Mouse (Mus musculus): ENCODE results near the gene Etv4. TPM values are rescaled to one million over a fixed set of nuclear protein-coding genes. Genes with fewer than 3 reads are reported as not detected.
A peak's percentile ranks its signal among the peaks of the same experiment; 100 is the strongest.

The Etv4 gene
- polyA plus RNA-seq, 1 experiment from 2014 or later, result 12.5 TPM

DNA sequence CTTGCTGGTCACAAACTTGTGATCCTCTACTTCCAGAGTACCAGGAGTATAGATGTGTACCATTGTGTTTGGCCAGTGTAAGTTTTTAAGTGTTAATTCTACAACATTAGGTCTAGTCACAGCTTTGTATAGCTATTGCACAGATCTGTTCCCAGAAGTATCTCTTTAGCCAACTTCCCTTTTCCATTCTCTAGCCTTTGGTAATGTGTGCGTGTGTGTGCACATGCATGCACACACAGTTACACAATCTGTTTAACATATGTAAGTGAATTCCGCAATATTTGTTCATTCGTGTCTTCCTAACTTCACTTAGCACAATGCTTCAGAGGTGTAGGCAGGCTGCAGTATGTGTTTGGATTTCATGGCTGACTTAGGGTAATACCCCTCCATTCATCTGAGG is 25.6 kb downstream of the Etv4 start:
- no peak overlapping the region for H3K27ac ChIP-seq
- H3K4me1 ChIP-seq, result peaks cover 17% of the 10 kb centered on the region; the same call in 1 of the 2 replicates
- no peak overlapping the region for H3K9ac ChIP-seq
- peaks cover 70% of the 10 kb centered on the region for H3K36me3 ChIP-seq
- no peak overlapping the region for H3K4me2 ChIP-seq
- H3K4me3 ChIP-seq, result no peak overlapping the region
- no peaks in the 10 kb centered on the region for H3K27me3 ChIP-seq
- 93% methylated on average over 3 of the region's 3 CpGs for WGBS
- H3K9me3 ChIP-seq, result no peaks in the 10 kb centered on the region
- ATAC-seq (ENCODE audit: borderline replicate concordance, extremely low read depth, low FRiP score, low TSS enrichment), result no peak

DNA sequence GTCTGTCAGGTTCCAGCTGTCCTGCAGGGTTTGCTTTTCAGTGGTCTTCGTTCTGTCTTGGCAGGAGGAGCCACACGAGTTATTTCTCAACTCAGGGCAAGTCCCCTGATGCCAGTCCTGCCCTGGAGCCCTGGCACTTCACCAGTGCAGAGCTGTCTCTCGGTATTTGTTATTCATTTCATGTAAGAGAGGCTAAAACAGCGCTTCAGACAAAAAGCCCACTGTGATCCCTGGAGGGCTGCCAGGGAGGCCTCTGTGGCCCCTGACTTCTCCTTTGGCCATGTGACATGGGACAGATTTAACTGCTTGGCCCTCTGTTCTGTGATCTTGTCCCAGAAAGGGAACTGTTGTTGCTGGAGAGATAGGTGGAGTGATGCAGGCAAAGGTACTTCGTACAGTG is 26.7 kb downstream of the Etv4 start:
- ATAC-seq (ENCODE audit: borderline replicate concordance, extremely low read depth, low FRiP score, low TSS enrichment), result no peak
- Histone ChIP-seq H3K9me3 (no peaks in the 10 kb centered on the region), H3K4me1 (peaks cover 17% of the 10 kb centered on the region; the same call in 1 of the 2 replicates), H3K27ac (peak overlapping the region; percentile 71; the same call in 1 of the 2 replicates), H3K9ac (no peak overlapping the region), H3K4me2 (no peak overlapping the region), H3K36me3 (peaks cover 73% of the 10 kb centered on the region), H3K4me3 (no peak overlapping the region), H3K27me3 (no peaks in the 10 kb centered on the region)
- 59% methylated on average over 5 of the region's 5 CpGs for WGBS

DNA sequence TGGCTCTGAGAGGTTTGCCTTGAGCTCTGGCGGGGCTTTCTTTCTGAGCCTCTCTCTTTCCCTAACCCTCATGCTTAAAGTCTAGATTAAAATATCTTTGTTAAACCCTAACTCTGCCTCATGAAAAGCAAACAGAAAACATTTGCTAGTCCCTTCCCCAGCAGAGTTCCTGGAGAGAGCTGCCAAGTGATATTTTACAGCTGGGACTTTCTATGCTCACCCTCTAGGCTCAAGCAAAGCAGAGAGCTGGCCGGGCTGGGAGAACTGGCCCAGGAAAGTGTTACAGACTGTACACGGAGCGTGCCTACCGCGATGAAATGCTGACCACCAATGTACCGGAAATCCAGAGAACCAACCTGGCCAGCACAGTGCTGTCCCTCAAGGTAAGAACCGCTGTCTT is 27.8 kb downstream of the Etv4 start:
- peaks cover 80% of the 10 kb centered on the region for H3K36me3 ChIP-seq
- H3K4me3 ChIP-seq, result no peak overlapping the region
- H3K9ac ChIP-seq, result no peak overlapping the region
- no peaks in the 10 kb centered on the region for H3K27me3 ChIP-seq
- 66% methylated on average over 8 of the region's 8 CpGs for WGBS
- H3K9me3 ChIP-seq, result no peaks in the 10 kb centered on the region
- peak; percentile 84 for ATAC-seq (ENCODE audit: borderline replicate concordance, extremely low read depth, low FRiP score, low TSS enrichment)
- peak overlapping the region; percentile 71 for H3K27ac ChIP-seq
- peaks cover 17% of the 10 kb centered on the region; the same call in 1 of the 2 replicates for H3K4me1 ChIP-seq
- no peak overlapping the region for H3K4me2 ChIP-seq

DNA sequence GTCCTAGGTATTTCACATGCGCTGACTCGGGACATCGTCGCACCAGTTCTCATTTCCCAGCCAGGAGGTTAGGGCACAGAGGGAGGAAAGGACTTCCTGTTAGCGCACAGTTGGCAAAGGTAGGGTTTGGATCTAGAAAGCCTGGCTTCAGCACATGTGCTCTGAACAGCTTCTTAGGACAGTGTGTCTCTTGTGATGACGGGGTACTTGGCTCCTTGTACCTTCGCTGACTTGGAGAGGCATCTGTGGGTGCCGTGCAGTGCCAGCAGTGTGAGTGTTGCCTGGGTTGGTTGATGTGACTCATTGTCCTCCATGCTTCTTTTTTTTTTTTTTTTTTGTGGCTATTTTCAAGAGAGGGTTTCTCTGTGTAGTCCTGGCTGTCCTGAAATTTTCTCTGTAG is 28.6 kb downstream of the Etv4 start:
- no peaks in the 10 kb centered on the region for H3K27me3 ChIP-seq
- H3K9ac ChIP-seq, result no peak overlapping the region
- H3K27ac ChIP-seq, result peak overlapping the region; percentile 71
- peaks cover 17% of the 10 kb centered on the region; the same call in 1 of the 2 replicates for H3K4me1 ChIP-seq
- H3K36me3 ChIP-seq, result peaks cover 81% of the 10 kb centered on the region
- no peak for ATAC-seq (ENCODE audit: borderline replicate concordance, extremely low read depth, low FRiP score, low TSS enrichment)
- 91% methylated on average over 8 of the region's 8 CpGs for WGBS
- no peak overlapping the region for H3K4me2 ChIP-seq
- H3K4me3 ChIP-seq, result no peak overlapping the region
- no peaks in the 10 kb centered on the region for H3K9me3 ChIP-seq

DNA sequence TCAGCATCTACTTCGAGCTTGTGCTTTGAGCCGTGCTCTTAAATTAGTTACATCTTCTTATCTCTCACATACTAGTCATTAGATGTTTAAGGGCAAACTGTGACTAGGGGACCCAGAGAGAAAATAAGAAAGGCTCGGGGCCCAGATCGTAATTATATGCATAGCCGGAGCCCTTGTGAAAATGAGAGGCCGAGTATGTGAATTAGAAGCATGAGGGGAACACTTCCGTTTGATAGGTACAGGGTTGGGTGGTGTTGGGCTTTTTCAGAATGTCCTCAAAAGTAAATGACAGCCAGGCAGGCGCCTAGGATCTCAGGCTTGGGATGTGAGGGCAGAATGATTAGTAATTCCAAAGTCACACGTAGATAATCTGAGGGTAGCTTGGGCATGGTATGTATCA is 51.6 kb downstream of the Etv4 start:
- peak overlapping the region; percentile 73 for H3K9ac ChIP-seq
- no peaks in the 10 kb centered on the region for H3K9me3 ChIP-seq
- H3K36me3 ChIP-seq, result peaks cover 33% of the 10 kb centered on the region
- H3K4me1 ChIP-seq, result peaks cover 9% of the 10 kb centered on the region
- H3K4me3 ChIP-seq, result peak overlapping the region; percentile 82
- WGBS, result 23% methylated on average over 9 of the region's 9 CpGs
- H3K27ac ChIP-seq, result no peak overlapping the region
- peak overlapping the region; percentile 63 for H3K4me2 ChIP-seq
- no peak for ATAC-seq (ENCODE audit: borderline replicate concordance, extremely low read depth, low FRiP score, low TSS enrichment)
- no peaks in the 10 kb centered on the region for H3K27me3 ChIP-seq

DNA sequence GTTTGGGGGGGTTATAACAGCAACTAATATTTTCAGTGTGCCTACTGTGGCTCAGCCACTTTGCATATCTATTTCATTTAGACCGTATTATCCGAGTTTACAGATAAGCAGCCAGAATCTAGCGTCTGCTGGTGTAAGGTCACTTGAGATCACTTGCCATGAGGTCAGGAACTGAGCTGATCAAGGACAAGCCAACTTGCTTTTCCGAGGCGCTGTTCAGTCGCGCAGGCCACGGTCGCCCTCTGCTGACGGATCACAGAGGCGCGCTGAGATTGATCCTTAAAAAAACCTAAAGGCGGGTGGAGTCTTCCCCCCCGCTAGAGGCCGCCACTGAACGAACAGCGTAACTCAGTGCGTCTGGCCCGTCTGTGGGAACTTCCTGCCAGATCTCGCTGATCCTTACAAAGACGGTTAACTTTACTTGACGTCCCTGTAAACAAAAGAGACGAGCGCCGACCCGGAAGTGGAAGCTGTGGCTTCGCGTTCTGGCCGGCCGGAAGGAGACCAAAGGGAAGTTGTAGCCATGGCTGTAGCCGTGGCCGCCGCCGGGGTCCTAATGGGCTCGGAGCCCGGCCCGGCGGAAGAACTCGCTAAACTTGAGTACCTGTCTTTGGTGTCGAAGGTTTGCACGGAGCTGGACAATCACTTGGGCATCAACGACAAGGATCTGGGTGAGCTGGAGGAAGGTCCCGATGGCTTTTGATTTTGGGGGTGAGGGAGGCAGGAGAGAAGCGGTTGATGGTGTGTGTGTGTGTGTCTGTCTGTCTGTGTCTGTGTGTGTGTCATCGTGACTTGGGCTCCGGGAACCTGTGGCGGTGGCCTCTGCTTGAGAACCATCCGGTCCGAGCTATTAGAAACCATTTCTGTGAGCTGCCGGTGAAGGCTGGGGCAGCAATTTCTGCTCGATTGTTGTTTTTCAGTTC is 52.4 kb downstream of the Etv4 start, which contains the start of gene Dhx8:
Dhx8 (plus strand) TSS at position 402 of the 923 bp plus-strand sequence.
- Histone ChIP-seq H3K27me3 (no peaks in the 10 kb centered on the region), H3K27ac (peak within 1 kb of the TSS; percentile 53), H3K9ac (peak within 1 kb of the TSS; percentile 73), H3K9me3 (no peaks in the 10 kb centered on the region), H3K36me3 (peaks cover 26% of the 10 kb centered on the region), H3K4me1 (peaks cover 9% of the 10 kb centered on the region), H3K4me2 (peak within 1 kb of the TSS; percentile 63), H3K4me3 (peak within 1 kb of the TSS; percentile 82)
- WGBS, result under 1% methylated on average over 51 of the region's 51 CpGs
- ATAC-seq (ENCODE audit: borderline replicate concordance, extremely low read depth, low FRiP score, low TSS enrichment), result peak; percentile 97

DNA sequence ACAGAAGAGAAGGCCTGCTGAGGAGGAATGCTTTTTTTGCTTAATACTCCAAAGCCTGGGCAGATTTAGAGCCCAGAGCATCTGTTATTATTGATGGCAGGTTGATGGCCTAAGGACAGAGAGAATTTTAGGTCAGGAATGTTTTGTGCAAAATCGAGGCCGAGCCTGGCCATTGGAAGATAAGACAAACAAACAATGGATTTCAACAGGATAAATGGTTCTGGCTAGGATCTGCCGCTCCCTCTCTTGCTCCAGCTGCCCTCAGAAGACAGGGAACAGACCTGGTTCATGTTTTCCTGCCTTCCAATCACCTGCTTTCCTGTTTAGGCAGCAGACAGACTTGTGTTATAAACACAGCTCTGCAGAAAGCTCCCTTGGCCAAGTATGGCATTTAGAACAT is 55.9 kb downstream of the Etv4 start:
- Histone ChIP-seq H3K27me3 (no peaks in the 10 kb centered on the region), H3K27ac (no peak overlapping the region)
- 11% methylated on average over 3 of the region's 3 CpGs for WGBS

DNA sequence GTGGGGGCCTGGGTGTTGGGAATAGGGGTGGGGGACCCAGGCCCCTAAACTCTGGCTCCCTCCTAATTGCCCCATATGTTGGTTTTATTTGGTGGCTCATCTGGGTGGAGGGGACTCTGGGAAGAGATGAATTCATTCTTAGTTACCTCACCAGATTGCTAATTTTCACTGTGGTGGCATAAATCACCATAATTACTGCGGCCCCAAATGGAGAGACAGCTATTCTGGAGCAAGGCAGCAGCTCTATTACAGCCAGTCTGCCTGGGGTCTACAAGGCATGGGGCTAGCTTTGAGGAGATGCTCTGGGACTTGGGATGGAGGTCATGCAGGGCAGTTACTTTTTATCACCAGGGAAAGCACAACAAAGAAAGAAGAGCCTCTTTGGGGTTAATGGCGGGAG is 58.4 kb downstream of the Etv4 start:
- no peak overlapping the region for H3K9ac ChIP-seq
- H3K4me2 ChIP-seq, result no peak overlapping the region
- H3K4me3 ChIP-seq, result no peak overlapping the region
- no peaks in the 10 kb centered on the region for H3K36me3 ChIP-seq
- no peak overlapping the region for H3K27ac ChIP-seq
- ATAC-seq (ENCODE audit: borderline replicate concordance, extremely low read depth, low FRiP score, low TSS enrichment), result no peak
- 44% methylated on average over 2 of the region's 2 CpGs for WGBS
- no peaks in the 10 kb centered on the region for H3K9me3 ChIP-seq
- H3K4me1 ChIP-seq, result no peaks in the 10 kb centered on the region
- no peaks in the 10 kb centered on the region for H3K27me3 ChIP-seq

More for the DNA sequence above, 55.9 kb downstream of the Etv4 start:
- H3K9me3 ChIP-seq, result no peaks in the 10 kb centered on the region
- H3K4me2 ChIP-seq, result no peak overlapping the region
- H3K4me3 ChIP-seq, result no peak overlapping the region
- H3K36me3 ChIP-seq, result no peaks in the 10 kb centered on the region
- peaks cover 9% of the 10 kb centered on the region for H3K4me1 ChIP-seq
- ATAC-seq (ENCODE audit: borderline replicate concordance, extremely low read depth, low FRiP score, low TSS enrichment), result no peak
- H3K9ac ChIP-seq, result no peak overlapping the region

DNA sequence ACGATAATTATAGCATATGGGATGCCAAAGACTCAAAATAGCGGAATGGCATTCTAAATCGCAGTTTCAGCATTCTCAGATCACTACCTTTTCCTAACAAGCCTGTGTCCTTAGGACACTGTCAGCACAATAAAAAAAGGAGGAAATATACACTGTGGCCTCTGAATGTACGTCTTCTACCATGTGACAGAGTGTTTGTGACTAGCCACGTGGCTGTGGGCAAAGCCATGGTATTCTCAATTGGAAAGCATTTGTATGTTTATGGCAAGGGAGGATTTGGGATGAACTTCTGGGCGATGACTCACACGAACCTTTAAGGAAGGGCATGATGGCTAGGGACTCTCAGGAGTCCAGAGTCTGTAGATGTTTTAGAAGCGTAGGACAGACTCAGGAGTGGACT is 60.1 kb downstream of the Etv4 start:
- WGBS, result 67% methylated on average over 8 of the region's 8 CpGs
- ATAC-seq (ENCODE audit: borderline replicate concordance, extremely low read depth, low FRiP score, low TSS enrichment), result no peak
- H3K27me3 ChIP-seq, result no peaks in the 10 kb centered on the region

DNA sequence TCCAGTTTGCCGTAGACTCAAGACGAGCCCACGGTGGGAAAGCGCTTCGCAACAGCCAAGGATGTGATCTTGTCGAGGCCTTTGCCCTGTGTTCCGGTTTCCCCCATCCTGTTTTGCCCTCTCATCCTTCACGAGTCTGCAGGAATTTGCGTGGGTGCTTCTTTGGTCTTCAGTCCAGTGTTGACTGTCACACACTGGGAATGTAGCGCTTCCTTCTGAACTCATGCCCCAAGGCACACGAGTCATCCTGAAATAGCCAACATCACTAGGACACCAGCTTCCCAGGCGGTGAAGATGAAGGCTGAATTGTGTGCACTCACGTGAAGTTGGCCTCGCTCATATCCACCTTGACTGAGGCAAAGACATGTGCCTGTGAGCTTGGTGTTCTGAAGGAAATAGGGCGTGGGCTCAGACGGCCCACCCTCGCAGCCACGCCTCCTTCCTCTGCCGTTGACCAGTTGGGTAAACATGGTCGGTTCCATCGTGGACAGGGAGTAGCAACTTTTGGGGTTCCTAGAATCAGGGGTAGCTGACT is 65.1 kb downstream of the Etv4 start:
- Histone ChIP-seq H3K4me2 (no peak overlapping the region), H3K4me3 (no peak overlapping the region), H3K27ac (no peak overlapping the region), H3K4me1 (no peaks in the 10 kb centered on the region), H3K9ac (no peak overlapping the region), H3K36me3 (no peaks in the 10 kb centered on the region), H3K9me3 (no peaks in the 10 kb centered on the region), H3K27me3 (no peaks in the 10 kb centered on the region)
- no peak for ATAC-seq (ENCODE audit: borderline replicate concordance, extremely low read depth, low FRiP score, low TSS enrichment)
- 69% methylated on average over 21 of the region's 21 CpGs for WGBS

More for the DNA sequence above, 60.1 kb downstream of the Etv4 start:
- no peak overlapping the region for H3K9ac ChIP-seq
- H3K4me3 ChIP-seq, result no peak overlapping the region
- H3K4me1 ChIP-seq, result no peaks in the 10 kb centered on the region
- no peak overlapping the region for H3K27ac ChIP-seq
- H3K4me2 ChIP-seq, result no peak overlapping the region
- no peaks in the 10 kb centered on the region for H3K36me3 ChIP-seq
- H3K9me3 ChIP-seq, result no peaks in the 10 kb centered on the region
